Mouse (Mus musculus) G1E (cell line): ENCODE results near the gene Mllt3. TPM values are rescaled to one million over a fixed set of nuclear protein-coding genes. Genes with fewer than 3 reads are reported as not detected.

ENCODE experiments used
- ATAC-seq: 2 replicates; pipeline ENCODE4 v1.8.0; 2016; ENCODE audit warnings: mild to moderate bottlenecking; ENCODE audit not compliant: insufficient number of reproducible peaks, poor library complexity, low FRiP score, severe bottlenecking; ENCODE audit errors: extremely low read depth
- DNase-seq: peaks from one replicate; pipeline ENCODE4 v3.0.0; 2012; ENCODE audit warnings: low spot score
- H3K27me3 ChIP-seq: 2 replicates; pipeline ENCODE4 v1.6.1; 2012; ENCODE audit warnings: mild to moderate bottlenecking, low read length, inconsistent platforms; ENCODE audit not compliant: insufficient read depth
- H3K36me3 ChIP-seq: replicated peaks from 2 replicates; pipeline ENCODE3; 2012; ENCODE audit warnings: mild to moderate bottlenecking, inconsistent platforms
- H3K4me1 ChIP-seq: 2 replicates; pipeline ENCODE4 v1.6.1; 2012; ENCODE audit warnings: low read depth, low read length, inconsistent platforms, mixed read lengths; ENCODE audit not compliant: insufficient read depth
- H3K4me3 ChIP-seq: 2 replicates; pipeline ENCODE4 v1.5.1; 2012; ENCODE audit warnings: low read depth, mild to moderate bottlenecking, inconsistent platforms, low read length, moderate library complexity, mixed read lengths
- H3K9me3 ChIP-seq: replicated peaks from 2 replicates; pipeline ENCODE4 v1.6.1; 2012; ENCODE audit warnings: inconsistent platforms
- CTCF ChIP-seq: IDR thresholded peaks from 2 replicates; pipeline ENCODE4 v1.5.1; 2012; ENCODE audit warnings: low read depth, low read length, inconsistent platforms, mixed read lengths
- GATA1 ChIP-seq: IDR thresholded peaks from 2 replicates; pipeline ENCODE4 v1.6.1; 2012; ENCODE audit warnings: borderline replicate concordance, low read length, inconsistent platforms, mixed read lengths
- GATA2 ChIP-seq: IDR thresholded peaks from 2 replicates; pipeline ENCODE4 v1.6.1; 2012; ENCODE audit warnings: low read depth, low read length, inconsistent platforms, borderline replicate concordance
- POLR2AphosphoS5 ChIP-seq: IDR thresholded peaks from 2 replicates; pipeline ENCODE4 v1.6.1; 2012; ENCODE audit warnings: low read depth, low read length, inconsistent platforms; ENCODE audit not compliant: insufficient replicate concordance
- TAL1 ChIP-seq: conservative IDR thresholded peaks from 2 replicates; pipeline ENCODE4 v1.6.1; 2012; ENCODE audit warnings: low read depth, low read length, inconsistent platforms, mixed read lengths
- polyA plus RNA-seq: library from polyadenylated mRNA; stranded (reverse); fragments of >175 nt; gene quantifications from 2 replicates; pipeline ENCODE4 v1.2.3, GENCODE M21; 2012
- total RNA-seq, 2 experiments: library from RNA; stranded (forward) in 1 of 2; stranded (reverse) in 1 of 2; fragments of 200-1000 nt in 1 of 2; fragments of >200 nt in 1 of 2; fragmentation: Nextera tagmentation in 1 of 2; gene quantifications; 2 replicates each; pipeline ENCODE4 v1.2.3; 2014 to 2017

Gene Mllt3
- total and polyA plus RNA-seq, 3 experiments, result 10.6 to 123 (median 97.8) TPM

- Histone ChIP-seq H3K9me3 (no peaks in the 10 kb centered on the region), H3K27me3 (no peaks in the 10 kb centered on the region), H3K4me1 (peaks cover 61% of the 10 kb centered on the region), H3K36me3 (peaks cover 2% of the 10 kb centered on the region), H3K4me3 (peak overlapping the region; percentile 64)
- DNase-seq (peak; percentile 23), ATAC-seq (peak; percentile 88)
- TF ChIP-seq TAL1, result peak; percentile 59
- TF ChIP-seq CTCF, result no peak
- TF ChIP-seq GATA2, result no peak
- TF ChIP-seq GATA1, result no peak
- no peak for TF ChIP-seq POLR2AphosphoS5
These were observed 226.8 kb downstream of the Mllt3 start for GRCm38 (mm10) chr4:87806196-87806987.

GRCm38 (mm10) chr4:87804576-87804975, 228.6 kb downstream of the Mllt3 start:
- ATAC-seq, result no peak
- Histone ChIP-seq H3K4me3 (peak overlapping the region; percentile 67), H3K9me3 (no peaks in the 10 kb centered on the region), H3K36me3 (no peaks in the 10 kb centered on the region), H3K27me3 (no peaks in the 10 kb centered on the region), H3K4me1 (peaks cover 69% of the 10 kb centered on the region)
- no peak for DNase-seq
- no peak for TF ChIP-seq POLR2AphosphoS5
- no peak for TF ChIP-seq TAL1
- no peak for TF ChIP-seq GATA2
- no peak for TF ChIP-seq GATA1
- TF ChIP-seq CTCF, result no peak

GRCm38 (mm10) chr4:87803313-87803712, 229.9 kb downstream of the Mllt3 start:
- DNase-seq, result no peak
- no peak for ATAC-seq
- Histone ChIP-seq H3K9me3 (no peaks in the 10 kb centered on the region), H3K36me3 (no peaks in the 10 kb centered on the region), H3K27me3 (no peaks in the 10 kb centered on the region), H3K4me3 (no peak overlapping the region; the same call in 1 of the 2 replicates), H3K4me1 (peaks cover 64% of the 10 kb centered on the region)
- no peak for TF ChIP-seq GATA1
- no peak for TF ChIP-seq GATA2
- TF ChIP-seq CTCF, result no peak
- TF ChIP-seq POLR2AphosphoS5, result no peak
- no peak for TF ChIP-seq TAL1

- TF ChIP-seq POLR2AphosphoS5, result no peak
- TF ChIP-seq GATA1, result no peak
- no peak for TF ChIP-seq TAL1
- no peaks in the 10 kb centered on the region for H3K9me3 ChIP-seq
- H3K4me3 ChIP-seq, result no peak overlapping the region
- ATAC-seq (no peak), DNase-seq (no peak)
- H3K36me3 ChIP-seq, result no peaks in the 10 kb centered on the region
- H3K4me1 ChIP-seq, result peaks cover 56% of the 10 kb centered on the region
- no peaks in the 10 kb centered on the region for H3K27me3 ChIP-seq
These were observed 231.0 kb downstream of the Mllt3 start for GRCm38 (mm10) chr4:87802140-87802539.

- no peak for DNase-seq
- ATAC-seq, result no peak
- no peak overlapping the region for H3K4me3 ChIP-seq
- no peak for TF ChIP-seq POLR2AphosphoS5
- no peak for TF ChIP-seq GATA2
- TF ChIP-seq TAL1, result no peak
- no peak for TF ChIP-seq CTCF
- no peak for TF ChIP-seq GATA1
- no peaks in the 10 kb centered on the region for H3K9me3 ChIP-seq
- H3K36me3 ChIP-seq, result no peaks in the 10 kb centered on the region
- H3K27me3 ChIP-seq, result no peaks in the 10 kb centered on the region
- H3K4me1 ChIP-seq, result peaks cover 49% of the 10 kb centered on the region
These were observed 231.8 kb downstream of the Mllt3 start for GRCm38 (mm10) chr4:87801332-87801731.

- no peak for ATAC-seq
- TF ChIP-seq TAL1, result no peak
- TF ChIP-seq CTCF, result no peak
- peaks cover 5% of the 10 kb centered on the region for H3K36me3 ChIP-seq
- H3K9me3 ChIP-seq, result no peaks in the 10 kb centered on the region
- no peaks in the 10 kb centered on the region for H3K27me3 ChIP-seq
- H3K4me1 ChIP-seq, result peaks cover 47% of the 10 kb centered on the region
- DNase-seq, result no peak
- H3K4me3 ChIP-seq, result no peak overlapping the region
These were observed 232.9 kb downstream of the Mllt3 start for GRCm38 (mm10) chr4:87800276-87800675.

DNA sequence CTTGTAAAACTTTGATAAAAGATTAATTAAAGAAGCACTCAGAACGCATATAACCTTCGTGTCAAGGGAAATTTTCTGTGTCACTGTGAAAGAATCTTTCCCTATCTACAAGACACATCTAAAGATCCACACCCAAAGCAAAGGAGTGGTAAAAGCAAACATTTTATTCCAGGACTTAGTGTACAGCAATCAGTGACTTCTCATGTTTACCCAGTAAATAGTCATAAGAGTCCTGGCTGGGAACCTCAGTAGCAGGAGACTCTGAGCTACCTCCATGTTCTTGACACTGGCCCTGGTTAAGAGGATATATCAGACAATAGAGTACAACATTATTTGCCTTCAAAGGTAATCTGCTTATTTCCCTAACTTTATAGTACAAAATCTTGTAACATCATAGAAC, 233.7 kb downstream of the Mllt3 start:
- DNase-seq (no peak), ATAC-seq (no peak)
- Histone ChIP-seq H3K9me3 (no peaks in the 10 kb centered on the region), H3K27me3 (no peaks in the 10 kb centered on the region), H3K36me3 (peaks cover 11% of the 10 kb centered on the region), H3K4me1 (peaks cover 44% of the 10 kb centered on the region), H3K4me3 (no peak overlapping the region)
- TF ChIP-seq CTCF, result no peak
- no peak for TF ChIP-seq GATA1
- no peak for TF ChIP-seq POLR2AphosphoS5
- no peak for TF ChIP-seq TAL1
- no peak for TF ChIP-seq GATA2
